Mouse (Mus musculus): ENCODE measurements around the gene Tbc1d17.

Gene Tbc1d17

GRCm38 (mm10) chr7:44868919-44869696, 20.2 kb upstream of the Tbc1d17 start:
- DNase-seq (ENCODE audit: low read depth, low spot score), result peak; percentile 63

- DNase-seq (ENCODE audit: low read depth, low spot score), result no peak
Observed at GRCm38 (mm10) chr7:44868465-44868864, 19.6 kb upstream of the Tbc1d17 start.

GRCm38 (mm10) chr7:44867802-44868201, 18.9 kb upstream of the Tbc1d17 start:
- no peak for DNase-seq (ENCODE audit: low read depth, low spot score)

- DNase-seq (ENCODE audit: low read depth, low spot score), result no peak
Observed at GRCm38 (mm10) chr7:44867010-44867702, 18.3 kb upstream of the Tbc1d17 start.

- no peak for DNase-seq (ENCODE audit: low read depth, low spot score)
Observed at GRCm38 (mm10) chr7:44866276-44867009, 17.6 kb upstream of the Tbc1d17 start.

- no peak for DNase-seq (ENCODE audit: low read depth, low spot score)
Observed at GRCm38 (mm10) chr7:44864595-44865542, 16.0 kb upstream of the Tbc1d17 start.

- DNase-seq (ENCODE audit: low read depth, low spot score), result no peak
Observed at GRCm38 (mm10) chr7:44863982-44864494, 15.2 kb upstream of the Tbc1d17 start.

GRCm38 (mm10) chr7:44863210-44863609, 14.3 kb upstream of the Tbc1d17 start:
- no peak for DNase-seq (ENCODE audit: low read depth, low spot score)

GRCm38 (mm10) chr7:44862434-44862833, 13.6 kb upstream of the Tbc1d17 start:
- DNase-seq (ENCODE audit: low read depth, low spot score), result no peak

- DNase-seq (ENCODE audit: low read depth, low spot score), result no peak
Observed at GRCm38 (mm10) chr7:44861429-44861816, 12.5 kb upstream of the Tbc1d17 start.

GRCm38 (mm10) chr7:44860576-44861428, 11.9 kb upstream of the Tbc1d17 start:
- peak; percentile 61 for DNase-seq (ENCODE audit: low read depth, low spot score)

- DNase-seq (ENCODE audit: low read depth, low spot score), result no peak
Observed at GRCm38 (mm10) chr7:44859896-44860295, 11.0 kb upstream of the Tbc1d17 start.

- peak; percentile 63 for DNase-seq (ENCODE audit: low read depth, low spot score)
Observed at GRCm38 (mm10) chr7:44857905-44858304, 9.0 kb upstream of the Tbc1d17 start.

GRCm38 (mm10) chr7:44857042-44857552, 8.2 kb upstream of the Tbc1d17 start, which contains the start of gene Pnkp:
Gene Pnkp (plus strand): TSS chr7:44857139.
- peak; percentile 86 for DNase-seq (ENCODE audit: low read depth, low spot score)

- DNase-seq (ENCODE audit: low read depth, low spot score), result no peak
Observed at GRCm38 (mm10) chr7:44856265-44856916, 7.5 kb upstream of the Tbc1d17 start.

GRCm38 (mm10) chr7:44855036-44855435, 6.2 kb upstream of the Tbc1d17 start:
- DNase-seq (ENCODE audit: low read depth, low spot score), result no peak

- peak; percentile 82 for DNase-seq (ENCODE audit: low read depth, low spot score)
Observed at GRCm38 (mm10) chr7:44854356-44855031, 5.6 kb upstream of the Tbc1d17 start.

- no peak for DNase-seq (ENCODE audit: low read depth, low spot score)
Observed at GRCm38 (mm10) chr7:44853596-44854355, 4.9 kb upstream of the Tbc1d17 start.

Data from CD4-positive helper T cell, adult 2 months (primary cell).